Mouse (Mus musculus) heart, adult 18-20 months (tissue): ENCODE data around the gene Fam120b. TPM values are rescaled to one million over a fixed set of nuclear protein-coding genes. Genes with fewer than 3 reads are reported as not detected.
A peak's percentile ranks its signal among the peaks of the same experiment; 100 is the strongest.

Source experiments
- DNase-seq, 2 experiments: peaks; one replicate each; pipeline ENCODE4 v3.0.0; 2021 to 2022; ENCODE audit warnings: mixed read lengths in 1 of 2
- total RNA-seq, 2 experiments: library from RNA; stranded (reverse); gene quantifications; 2 replicates each; pipeline ENCODE4 v1.2.3; 2021

The Fam120b gene
- total RNA-seq, 2 experiments from 2014 or later = 11.9 to 12.8 TPM

DNA sequence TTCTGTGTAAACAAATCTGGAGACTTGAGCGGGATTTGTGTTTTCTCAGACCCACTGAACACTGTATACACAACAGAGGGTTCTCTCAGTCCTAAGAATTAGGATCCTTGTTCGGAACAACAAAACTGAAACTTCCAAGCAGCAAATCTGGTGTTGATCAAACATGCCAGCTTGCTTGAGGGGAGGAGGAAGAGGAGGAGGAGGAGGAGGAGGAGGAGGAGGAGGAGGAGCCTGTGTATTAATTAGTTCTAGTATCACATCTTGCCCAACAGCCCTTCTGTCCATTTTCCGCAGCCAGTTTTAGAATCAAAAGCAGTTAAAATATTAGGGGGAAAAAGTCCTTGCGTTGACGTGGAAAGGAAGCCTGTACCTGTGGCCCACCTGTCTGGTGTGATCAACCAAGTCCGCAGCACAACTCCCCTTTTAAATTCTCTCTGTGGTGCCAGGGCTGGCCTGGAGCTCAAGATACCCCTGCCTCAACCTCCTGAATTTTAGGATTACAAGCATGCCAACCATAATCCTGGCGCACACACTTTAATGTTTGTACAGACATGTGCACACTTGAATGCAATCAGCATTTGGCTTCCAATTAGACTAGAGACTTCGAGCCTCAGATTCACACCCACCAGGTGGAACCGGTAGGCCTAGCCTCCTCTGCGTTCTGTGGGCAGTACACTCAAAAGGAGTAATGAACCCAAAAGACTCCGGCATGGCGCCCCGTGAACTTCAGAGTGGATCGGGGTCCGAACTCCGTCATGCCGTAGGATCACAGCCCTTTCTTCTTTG, 16.1 kb upstream of the Fam120b start:
- DNase-seq = no peak

GRCm38 (mm10) chr17:15380641-15381051, 15.4 kb upstream of the Fam120b start:
- peak in 1 of 2 experiments; percentile 36 for DNase-seq

DNA sequence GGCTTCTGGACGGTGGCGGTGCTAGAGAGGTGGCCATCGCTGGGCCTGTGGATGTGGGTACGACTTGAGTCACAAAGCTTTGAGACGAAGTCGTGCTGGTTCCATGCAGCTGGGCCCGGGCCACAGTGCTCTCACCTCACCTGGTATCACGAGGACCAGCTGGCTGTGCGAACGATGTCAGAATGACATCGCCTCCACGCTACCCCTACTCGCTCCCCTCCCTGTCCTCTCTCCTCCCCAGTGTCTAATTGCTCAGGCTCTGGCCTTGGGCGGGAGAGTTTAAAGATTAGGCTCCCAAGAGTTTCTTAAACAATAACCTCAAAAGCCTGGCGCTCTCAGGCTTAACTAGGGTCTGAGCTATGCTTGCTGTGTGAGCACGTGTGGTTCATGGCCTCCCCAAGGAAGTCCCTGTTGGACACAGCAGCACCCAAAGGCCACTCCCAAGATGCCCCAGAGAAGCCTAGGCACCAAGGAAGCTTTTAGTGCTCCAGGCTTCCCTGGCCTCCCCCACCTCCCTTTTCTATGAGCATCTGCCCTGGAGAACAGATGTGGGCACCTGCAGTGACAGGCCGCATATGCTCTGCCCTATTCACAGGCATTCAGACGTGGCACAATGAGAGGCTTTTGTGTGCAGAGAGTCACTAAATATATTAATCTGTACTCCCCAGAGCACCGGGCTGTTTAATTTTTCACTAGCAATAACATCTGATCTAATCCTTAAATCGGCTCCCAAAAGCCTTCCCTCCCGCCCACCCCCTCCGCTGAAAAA, 14.7 kb upstream of the Fam120b start:
- DNase-seq = no peak

GRCm38 (mm10) chr17:15381869-15382660, 13.9 kb upstream of the Fam120b start:
- no peak for DNase-seq

- DNase-seq = no peak
Measured at GRCm38 (mm10) chr17:15383360-15383759, 12.6 kb upstream of the Fam120b start.

GRCm38 (mm10) chr17:15388892-15389291, 7.1 kb upstream of the Fam120b start:
- DNase-seq = no peak

- no peak for DNase-seq
Measured at GRCm38 (mm10) chr17:15389356-15389755, 6.6 kb upstream of the Fam120b start.

DNA sequence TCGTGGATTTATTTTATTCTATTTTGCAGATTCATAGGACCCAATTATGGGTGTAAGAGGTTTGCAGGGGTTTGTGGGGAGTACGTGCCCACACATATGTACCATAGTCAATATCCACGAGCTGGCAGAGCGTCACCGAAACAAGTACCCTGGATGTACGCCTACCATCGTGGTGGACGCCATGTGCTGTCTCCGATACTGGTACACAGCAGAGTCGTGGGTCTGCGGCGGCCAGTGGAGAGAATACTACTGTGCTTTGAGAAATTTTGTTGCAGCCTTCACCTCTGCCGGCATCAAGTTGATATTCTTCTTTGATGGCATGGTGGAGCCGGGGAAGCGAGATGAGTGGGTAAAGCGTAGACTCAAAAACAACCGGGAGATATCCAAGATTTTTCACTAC, 5.7 kb downstream of the Fam120b start:
- no peak for DNase-seq

- no peak for DNase-seq
Measured at GRCm38 (mm10) chr17:15406576-15406975, 10.6 kb downstream of the Fam120b start.

DNA sequence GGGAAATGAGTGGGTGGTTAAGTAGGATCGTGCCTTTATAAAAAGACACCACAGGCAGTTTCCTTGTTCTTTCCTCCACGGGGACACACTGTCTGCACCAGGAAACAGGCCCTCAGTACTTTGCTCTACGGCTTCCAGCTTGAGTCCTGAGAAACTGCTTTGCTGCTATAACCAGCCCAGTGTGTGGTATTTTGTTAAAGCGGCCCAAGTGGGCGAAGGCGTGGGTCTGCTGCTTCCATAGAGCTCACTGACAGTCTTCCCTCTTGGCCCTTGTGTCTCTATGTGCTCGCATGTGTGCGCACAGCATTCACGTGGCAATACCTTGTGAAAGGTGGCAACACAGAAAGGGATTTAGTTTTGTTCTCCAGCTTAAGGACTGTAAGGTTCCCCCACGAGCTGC, 13.3 kb downstream of the Fam120b start:
- no peak for DNase-seq

- no peak for DNase-seq
Measured at GRCm38 (mm10) chr17:15410861-15411260, 14.9 kb downstream of the Fam120b start.

DNA sequence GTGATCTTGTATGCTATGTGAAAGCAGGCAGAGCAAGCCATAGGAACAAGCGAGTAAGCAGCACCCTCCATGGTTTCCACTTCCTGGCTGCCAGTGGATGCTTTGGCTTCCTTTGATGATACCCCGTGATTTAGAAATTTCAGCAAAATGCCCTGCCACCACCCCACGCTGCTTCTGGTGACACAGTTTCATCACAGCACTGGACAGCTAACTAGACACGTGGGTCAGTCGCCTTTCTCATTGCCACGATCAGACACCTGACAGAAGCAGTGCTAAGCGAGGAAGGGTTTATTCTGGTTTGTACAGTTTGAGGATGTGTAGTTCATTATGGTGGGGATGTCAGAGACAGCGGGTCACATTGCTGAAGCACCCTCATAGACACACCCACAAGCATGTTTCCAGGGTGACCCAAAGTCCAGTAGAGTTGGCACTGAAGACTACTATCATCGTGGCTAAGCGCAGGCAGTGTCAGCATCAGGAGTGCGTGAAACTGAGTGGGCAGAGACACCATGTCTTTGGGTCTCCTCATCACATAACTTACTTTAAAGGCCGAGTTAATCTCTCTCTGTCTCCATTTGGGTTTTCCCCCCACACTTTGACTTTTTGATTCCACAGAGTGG, 20.7 kb downstream of the Fam120b start:
- no peak for DNase-seq

DNA sequence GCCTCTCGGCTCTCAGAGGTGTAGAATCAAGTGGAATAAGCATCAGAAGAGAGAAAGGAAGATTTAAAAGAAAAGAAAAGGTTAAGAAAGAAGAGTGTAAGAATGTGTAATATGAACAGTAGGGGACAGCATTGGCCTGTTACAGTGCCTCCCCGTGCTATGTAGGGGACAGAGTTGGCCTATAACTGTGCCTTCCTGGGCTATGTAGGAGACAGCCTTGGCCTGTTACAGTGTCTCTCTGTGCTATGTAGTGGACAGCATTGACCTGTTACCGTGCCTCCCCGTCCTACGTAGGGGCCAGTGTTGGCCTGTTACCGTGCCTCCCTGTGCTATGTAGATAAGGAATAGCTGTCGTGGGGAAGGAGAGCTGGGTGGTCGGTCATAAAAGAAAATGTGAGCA, 23.5 kb downstream of the Fam120b start:
- DNase-seq = peak in 1 of 2 experiments; percentile 19

GRCm38 (mm10) chr17:15420021-15420603, 24.1 kb downstream of the Fam120b start:
- DNase-seq = no peak

GRCm38 (mm10) chr17:15421446-15421845, 25.4 kb downstream of the Fam120b start:
- no peak for DNase-seq

DNA sequence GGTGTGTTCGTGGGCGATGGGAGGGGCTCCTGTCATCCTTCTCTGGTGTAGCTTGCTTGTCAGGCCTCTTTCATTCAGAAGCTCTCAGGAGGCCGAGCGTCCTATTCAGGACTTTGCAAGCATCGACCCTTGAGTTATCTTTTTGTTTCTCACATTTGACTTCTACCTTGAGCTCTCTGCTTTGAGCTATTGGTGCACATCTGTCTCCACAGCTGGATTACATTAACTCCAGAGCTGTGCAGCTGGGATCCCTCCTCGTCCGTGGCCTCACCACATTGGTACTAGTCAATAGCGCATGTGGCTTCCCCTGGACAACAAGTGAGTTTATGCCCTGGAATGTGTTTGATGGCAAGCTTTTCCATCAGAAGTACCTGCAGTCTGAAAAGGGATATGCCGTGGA, 26.7 kb downstream of the Fam120b start:
- DNase-seq = no peak

DNA sequence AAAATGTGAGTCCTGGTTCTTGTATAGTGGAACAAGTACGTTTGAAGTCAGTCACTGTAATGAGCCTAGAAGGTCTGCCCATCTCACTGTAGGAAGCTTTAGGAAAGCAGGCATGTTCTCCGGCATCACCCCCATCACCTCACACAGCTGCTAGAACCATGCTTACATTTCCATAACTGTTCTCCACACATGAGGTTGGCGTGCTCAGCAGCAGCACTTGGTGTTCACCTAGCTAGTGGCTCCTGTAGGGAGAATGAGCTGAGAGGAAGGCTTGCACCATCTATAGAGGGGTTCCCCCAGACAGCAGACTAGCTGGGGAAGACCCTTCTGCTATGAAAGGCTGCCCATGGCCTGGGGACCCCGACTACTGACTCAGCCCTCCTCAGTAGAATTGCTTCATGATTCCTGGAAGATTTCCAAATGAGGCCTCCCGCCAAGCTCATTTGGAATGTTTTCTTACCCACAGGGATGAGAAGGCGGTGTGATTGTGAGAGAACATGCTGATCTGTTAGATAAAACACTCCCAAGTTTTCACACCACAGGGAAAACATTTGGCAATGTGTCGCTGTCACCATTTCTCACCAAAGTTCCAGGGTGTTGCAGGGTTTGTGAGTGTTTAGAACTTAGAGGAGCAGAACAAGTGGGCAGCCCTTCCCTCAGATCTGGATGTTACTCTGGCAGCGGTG, 27.2 kb downstream of the Fam120b start:
- peak; percentile 63 to 69 for DNase-seq

- DNase-seq = peak; percentile 33 to 54
Measured at GRCm38 (mm10) chr17:15425931-15426330, 29.9 kb downstream of the Fam120b start.

GRCm38 (mm10) chr17:15429451-15429850, 33.4 kb downstream of the Fam120b start:
- no peak for DNase-seq

DNA sequence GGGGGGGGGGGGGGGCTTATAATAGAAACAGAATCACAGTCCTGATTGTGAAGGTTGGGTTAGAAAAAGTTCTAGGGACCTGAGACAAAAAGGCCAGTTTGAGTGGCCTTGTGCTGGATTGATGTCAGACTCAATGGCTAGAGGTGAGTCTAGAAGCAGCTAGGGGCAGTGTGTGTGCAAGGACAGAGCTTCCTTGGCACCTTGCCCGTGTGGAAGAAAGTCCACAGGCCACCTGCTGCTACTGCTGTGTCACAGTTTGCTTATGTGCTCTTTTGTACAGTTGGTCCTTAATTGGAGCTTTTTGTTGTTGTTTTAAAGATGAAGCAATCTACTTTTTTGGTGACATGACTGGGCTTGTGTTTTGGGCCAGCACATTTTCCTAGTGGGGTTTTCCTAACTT, 33.9 kb downstream of the Fam120b start:
- DNase-seq = peak; percentile 29 to 33

GRCm38 (mm10) chr17:15431021-15431514, 35.1 kb downstream of the Fam120b start:
- no peak for DNase-seq
